Mouse (Mus musculus) C2C12 (cell line): ENCODE results near the gene Camk2b. TPM values are rescaled to one million over a fixed set of nuclear protein-coding genes. Genes with fewer than 3 reads are reported as not detected.

Source experiments
- H3K27me3 ChIP-seq: one replicate; pipeline ENCODE4 v1.6.1; 2011; ENCODE audit not compliant: control insufficient read depth, insufficient read depth, insufficient read length
- H3K36me3 ChIP-seq: one replicate; pipeline ENCODE4 v1.6.1; 2011; ENCODE audit not compliant: control insufficient read depth, insufficient read depth
- H3K4me3 ChIP-seq: one replicate; pipeline ENCODE4 v1.5.1; 2011; ENCODE audit warnings: mild to moderate bottlenecking, control low read depth; ENCODE audit not compliant: poor library complexity, insufficient read depth, severe bottlenecking
- H3K79me2 ChIP-seq: one replicate; pipeline ENCODE4 v1.6.1; 2011; ENCODE audit not compliant: control insufficient read depth, insufficient read depth
- H3K79me3 ChIP-seq: one replicate; pipeline ENCODE4 v1.6.1; 2011; ENCODE audit warnings: low read depth, control low read depth
- H3ac ChIP-seq: one replicate; pipeline ENCODE3; 2011; ENCODE audit warnings: low read depth; ENCODE audit not compliant: control insufficient read depth, insufficient read length
- CEBPB ChIP-seq: IDR thresholded peaks from one replicate; pipeline ENCODE4 v1.6.1; 2011; ENCODE audit warnings: low read depth, mild to moderate bottlenecking, control low read depth, moderate library complexity
- CTCF ChIP-seq: IDR thresholded peaks from one replicate; pipeline ENCODE4 v1.5.1; 2011; ENCODE audit not compliant: control insufficient read depth, insufficient read depth, insufficient read length
- FOSL1 ChIP-seq: IDR thresholded peaks from one replicate; pipeline ENCODE4 v1.8.0; 2011; ENCODE audit warnings: mild to moderate bottlenecking, low read length; ENCODE audit not compliant: poor library complexity, insufficient read depth, severe bottlenecking
- MAX ChIP-seq: IDR thresholded peaks from one replicate; pipeline ENCODE4 v1.6.1; 2011; ENCODE audit warnings: mild to moderate bottlenecking, control low read depth
- MYOD1 ChIP-seq: IDR thresholded peaks from one replicate; pipeline ENCODE4 v1.6.1; 2011; ENCODE audit warnings: low read depth; ENCODE audit not compliant: control insufficient read depth, insufficient read length
- MYOG ChIP-seq: IDR thresholded peaks from one replicate; pipeline ENCODE4 v1.6.1; 2011; ENCODE audit not compliant: control insufficient read depth, insufficient read length; ENCODE audit errors: extremely low read depth
- USF1 ChIP-seq: IDR thresholded peaks from one replicate; pipeline ENCODE4 v1.6.1; 2011; ENCODE audit warnings: low read depth, mild to moderate bottlenecking, control low read depth, moderate library complexity
- polyA plus RNA-seq: library from polyadenylated mRNA; unstranded; fragments of >200 nt; fragmentation: generic; extraction: Trizol; gene quantifications from one replicate; pipeline ENCODE4 v1.2.1, GENCODE M21; 2012; ENCODE audit warnings: missing spikeins

Gene Camk2b
- polyA plus RNA-seq, 1 experiment = 0.06 TPM

GRCm38 (mm10) chr11:6003046-6003639, 63.0 kb downstream of the Camk2b start:
- H3K27me3 ChIP-seq = no peaks in the 10 kb centered on the region
- TF ChIP-seq CTCF = no peak
- TF ChIP-seq FOSL1 = no peak
- TF ChIP-seq MAX = no peak
- no peak for TF ChIP-seq USF1
- no peak for TF ChIP-seq MYOG
- no peak for TF ChIP-seq CEBPB
- TF ChIP-seq MYOD1 = no peak
- no peaks in the 10 kb centered on the region for H3K79me3 ChIP-seq
- no peak overlapping the region for H3ac ChIP-seq
- H3K79me2 ChIP-seq = no peaks in the 10 kb centered on the region
- no peaks in the 10 kb centered on the region for H3K36me3 ChIP-seq
- no peak overlapping the region for H3K4me3 ChIP-seq

- Histone ChIP-seq H3ac (no peak overlapping the region), H3K79me3 (no peaks in the 10 kb centered on the region), H3K27me3 (no peaks in the 10 kb centered on the region), H3K79me2 (no peaks in the 10 kb centered on the region), H3K36me3 (no peaks in the 10 kb centered on the region), H3K4me3 (no peak overlapping the region)
- TF ChIP-seq MAX = no peak
Measured at GRCm38 (mm10) chr11:6001981-6002649, 64.0 kb downstream of the Camk2b start.

GRCm38 (mm10) chr11:6000961-6001682, 65.0 kb downstream of the Camk2b start:
- Histone ChIP-seq H3K79me2 (no peaks in the 10 kb centered on the region), H3K27me3 (no peaks in the 10 kb centered on the region), H3K79me3 (no peaks in the 10 kb centered on the region), H3K4me3 (no peak overlapping the region), H3ac (no peak overlapping the region), H3K36me3 (no peaks in the 10 kb centered on the region)
- no peak for TF ChIP-seq MAX
- no peak for TF ChIP-seq MYOG
- no peak for TF ChIP-seq FOSL1
- no peak for TF ChIP-seq MYOD1
- no peak for TF ChIP-seq USF1
- TF ChIP-seq CTCF = no peak
- TF ChIP-seq CEBPB = no peak

GRCm38 (mm10) chr11:5999832-6000771, 66.1 kb downstream of the Camk2b start:
- Histone ChIP-seq H3K36me3 (no peaks in the 10 kb centered on the region), H3ac (no peak overlapping the region), H3K79me3 (no peaks in the 10 kb centered on the region), H3K79me2 (no peaks in the 10 kb centered on the region), H3K4me3 (no peak overlapping the region), H3K27me3 (no peaks in the 10 kb centered on the region)
- TF ChIP-seq CTCF (no peak), MYOG (no peak), FOSL1 (no peak), USF1 (no peak), MYOD1 (no peak), MAX (no peak), CEBPB (no peak)

- H3K36me3 ChIP-seq = no peaks in the 10 kb centered on the region
- TF ChIP-seq CEBPB (no peak), FOSL1 (no peak), USF1 (no peak), MAX (no peak), MYOD1 (no peak), CTCF (no peak), MYOG (no peak)
- H3K4me3 ChIP-seq = no peak overlapping the region
- no peaks in the 10 kb centered on the region for H3K79me3 ChIP-seq
- H3K79me2 ChIP-seq = no peaks in the 10 kb centered on the region
- no peaks in the 10 kb centered on the region for H3K27me3 ChIP-seq
- H3ac ChIP-seq = no peak overlapping the region
Measured at GRCm38 (mm10) chr11:5998472-5998871, 67.7 kb downstream of the Camk2b start.
